Mouse (Mus musculus): ENCODE data around the gene Cacnb1. TPM values are rescaled to one million over a fixed set of nuclear protein-coding genes. Genes with fewer than 3 reads are reported as not detected.

Gene Cacnb1
- polyA plus RNA-seq, 1 experiment from 2014 or later: 1.2 TPM

GRCm38 (mm10) chr11:98057466-98057865 is 34.6 kb upstream of the Cacnb1 start:
- Histone ChIP-seq H3K4me2 (ENCODE audit: low read depth, low read length) (no peak overlapping the region), H3K9ac (ENCODE audit: low read depth, low read length) (no peak overlapping the region), H3K36me3 (ENCODE audit: control insufficient read depth, insufficient read depth) (no peaks in the 10 kb centered on the region), H3K9me3 (replicated peaks; ENCODE audit: control insufficient read depth, low read length) (no peaks in the 10 kb centered on the region), H3K4me3 (ENCODE audit: low read depth, low read length) (no peak overlapping the region), H3K27ac (ENCODE audit: low read length) (no peak overlapping the region), H3K27me3 (ENCODE audit: control insufficient read depth, insufficient read depth, low read depth, low read length) (peaks cover 23% of the 10 kb centered on the region), H3K4me1 (ENCODE audit: control insufficient read depth, low read depth, low read length) (peaks cover 3% of the 10 kb centered on the region)
- 18% methylated on average over 9 of the region's 9 CpGs for WGBS (ENCODE audit: insufficient replicate concordance)
- ATAC-seq (ENCODE audit: low read depth): no peak

DNA sequence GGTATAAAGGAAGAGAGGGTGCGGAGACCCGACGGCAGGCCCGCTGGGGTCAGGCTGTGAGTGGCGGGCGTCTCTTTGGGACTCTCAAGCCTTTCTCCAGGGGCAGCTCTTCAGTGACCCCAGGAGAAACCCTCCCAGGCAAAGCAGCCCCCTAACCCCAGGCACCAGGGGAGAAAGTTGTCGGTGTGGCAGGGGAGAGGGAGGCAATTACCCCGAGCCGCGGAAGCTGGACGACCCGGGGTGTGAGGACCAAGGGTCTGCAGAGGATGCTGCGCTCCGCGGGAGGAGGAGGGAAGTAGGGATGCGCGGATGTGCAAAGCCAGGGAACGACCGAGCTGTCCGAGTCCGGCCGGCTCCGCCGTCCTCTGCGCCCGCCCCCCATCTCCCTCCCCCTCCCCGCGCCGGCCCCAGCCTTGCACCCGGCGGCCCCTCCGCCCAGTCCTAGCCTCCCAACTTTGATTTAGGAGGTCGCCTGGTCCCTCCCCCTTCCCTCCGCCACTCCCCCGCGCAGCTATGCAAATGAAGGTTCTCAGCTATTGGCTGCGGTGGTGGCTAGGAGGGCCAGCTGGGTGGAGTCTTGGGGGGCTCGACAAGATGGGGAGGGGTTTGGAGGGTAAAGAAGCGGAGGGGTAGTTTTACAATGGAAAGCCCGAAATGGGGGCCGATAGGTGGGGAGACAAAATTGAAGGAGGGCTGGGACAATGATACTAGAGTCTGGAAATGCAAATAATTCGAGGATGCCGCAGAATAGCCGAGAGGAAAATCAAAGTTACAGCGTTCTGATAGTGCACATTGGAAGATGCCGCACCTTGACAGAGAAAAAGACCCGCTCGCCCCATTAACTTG is 30.4 kb upstream of the Cacnb1 start, which contains the start of gene Stac2:
Stac2 (minus strand) TSS at position 474 of the 846 bp plus-strand sequence.
- Histone ChIP-seq H3K27ac (ENCODE audit: low read length) (no peak within 1 kb of the TSS), H3K36me3 (ENCODE audit: control insufficient read depth, insufficient read depth) (no peaks in the 10 kb centered on the region), H3K4me1 (ENCODE audit: control insufficient read depth, low read depth, low read length) (peaks cover 7% of the 10 kb centered on the region), H3K9me3 (replicated peaks; ENCODE audit: control insufficient read depth, low read length) (no peaks in the 10 kb centered on the region), H3K4me3 (ENCODE audit: low read depth, low read length) (peak within 1 kb of the TSS; percentile 40), H3K4me2 (ENCODE audit: low read depth, low read length) (peak within 1 kb of the TSS; percentile 46), H3K9ac (ENCODE audit: low read depth, low read length) (no peak within 1 kb of the TSS), H3K27me3 (ENCODE audit: control insufficient read depth, insufficient read depth, low read depth, low read length) (peaks cover 48% of the 10 kb centered on the region)
- 2% methylated on average over 42 of the region's 48 CpGs for WGBS (ENCODE audit: insufficient replicate concordance)
- ATAC-seq (ENCODE audit: low read depth): peak; percentile 62; the same call in 1 of the 2 replicates

DNA sequence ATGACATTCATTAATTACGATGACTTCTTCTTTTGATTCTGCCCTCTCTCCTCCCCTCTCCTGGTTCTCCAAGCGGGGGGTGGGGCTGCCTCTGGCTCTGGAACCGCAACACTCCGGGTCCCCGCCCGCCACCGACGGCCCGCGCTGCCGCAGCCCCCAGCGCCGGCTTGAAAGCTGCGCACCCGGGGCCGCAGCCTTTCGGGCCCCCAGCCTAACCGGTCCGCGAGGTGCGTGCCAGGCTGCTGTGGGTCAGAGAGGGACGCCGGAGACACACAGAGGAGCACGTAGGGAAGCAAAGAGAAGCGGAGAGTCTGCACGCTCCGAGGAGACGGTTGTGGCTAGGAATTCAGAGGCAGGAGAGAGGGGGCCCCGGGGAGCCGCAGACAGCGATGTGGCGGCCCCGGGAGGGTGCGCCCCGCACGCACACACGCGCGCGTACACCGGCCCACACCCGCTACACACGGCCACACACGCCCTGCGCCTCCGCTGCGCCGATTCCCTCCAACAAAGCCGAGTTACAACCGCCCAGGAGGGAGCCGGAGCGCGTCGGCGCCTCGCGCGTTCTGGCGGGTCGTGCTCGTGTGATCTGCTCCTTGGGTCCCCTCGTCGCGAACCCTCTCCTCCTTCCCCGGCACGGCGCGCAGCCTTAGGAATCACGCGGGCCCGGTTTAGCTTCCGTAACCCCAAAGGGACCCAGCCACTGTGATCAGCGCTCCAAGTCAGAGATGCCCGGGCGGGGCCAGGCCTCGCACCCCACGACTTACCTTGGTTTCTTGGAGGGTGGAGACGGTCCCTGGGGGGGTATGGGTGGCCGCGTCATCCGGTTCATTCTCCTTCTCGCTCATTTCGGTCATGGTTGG is 29.5 kb upstream of the Cacnb1 start:
- H3K9ac ChIP-seq (ENCODE audit: low read depth, low read length): no peak overlapping the region
- H3K36me3 ChIP-seq (ENCODE audit: control insufficient read depth, insufficient read depth): no peaks in the 10 kb centered on the region
- no peaks in the 10 kb centered on the region for H3K9me3 ChIP-seq (replicated peaks; ENCODE audit: control insufficient read depth, low read length)
- WGBS (ENCODE audit: insufficient replicate concordance): under 1% methylated on average over 83 of the region's 83 CpGs
- H3K27me3 ChIP-seq (ENCODE audit: control insufficient read depth, insufficient read depth, low read depth, low read length): peaks cover 48% of the 10 kb centered on the region
- H3K4me1 ChIP-seq (ENCODE audit: control insufficient read depth, low read depth, low read length): peaks cover 7% of the 10 kb centered on the region
- H3K4me2 ChIP-seq (ENCODE audit: low read depth, low read length): peak overlapping the region; percentile 46
- peak overlapping the region; percentile 40 for H3K4me3 ChIP-seq (ENCODE audit: low read depth, low read length)
- no peak overlapping the region for H3K27ac ChIP-seq (ENCODE audit: low read length)
- ATAC-seq (ENCODE audit: low read depth): no peak

DNA sequence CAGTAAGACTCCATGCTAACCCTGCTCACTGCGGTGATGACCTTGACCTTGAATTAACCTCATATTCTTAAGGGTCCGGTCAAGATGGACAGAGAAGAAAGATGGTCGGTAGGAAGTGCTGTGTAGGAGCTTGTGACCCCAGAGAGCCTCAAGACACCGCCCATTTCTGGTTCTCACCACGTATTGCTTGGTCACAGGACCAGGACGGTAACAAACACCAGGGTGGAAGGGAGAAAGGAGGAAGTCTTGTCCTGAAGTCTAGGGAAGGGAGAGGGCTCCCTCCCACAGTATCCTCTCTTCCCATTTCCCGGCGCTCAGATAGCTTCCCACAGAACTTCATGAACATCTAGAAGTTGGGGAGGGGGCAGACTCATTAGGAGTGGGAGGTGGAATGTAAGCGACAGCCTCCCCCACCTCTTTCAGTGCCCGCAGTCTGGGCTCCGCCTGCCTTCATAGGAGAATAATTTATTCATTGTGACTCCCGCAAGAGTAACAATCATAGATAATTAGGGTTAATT is 28.8 kb upstream of the Cacnb1 start:
- ATAC-seq (ENCODE audit: low read depth): no peak

GRCm38 (mm10) chr11:98050940-98051339 is 28.1 kb upstream of the Cacnb1 start:
- Histone ChIP-seq H3K4me3 (ENCODE audit: low read depth, low read length) (no peak overlapping the region), H3K27ac (ENCODE audit: low read length) (no peak overlapping the region), H3K4me1 (ENCODE audit: control insufficient read depth, low read depth, low read length) (peaks cover 7% of the 10 kb centered on the region), H3K4me2 (ENCODE audit: low read depth, low read length) (no peak overlapping the region), H3K27me3 (ENCODE audit: control insufficient read depth, insufficient read depth, low read depth, low read length) (peaks cover 48% of the 10 kb centered on the region), H3K36me3 (ENCODE audit: control insufficient read depth, insufficient read depth) (no peaks in the 10 kb centered on the region), H3K9me3 (replicated peaks; ENCODE audit: control insufficient read depth, low read length) (no peaks in the 10 kb centered on the region), H3K9ac (ENCODE audit: low read depth, low read length) (no peak overlapping the region)
- no peak for ATAC-seq (ENCODE audit: low read depth)
- WGBS (ENCODE audit: insufficient replicate concordance): 54% methylated on average over 2 of the region's 2 CpGs

More for the DNA sequence above, 28.8 kb upstream of the Cacnb1 start:
- WGBS (ENCODE audit: insufficient replicate concordance): 7% methylated on average over 12 of the region's 12 CpGs
- H3K4me1 ChIP-seq (ENCODE audit: control insufficient read depth, low read depth, low read length): peaks cover 7% of the 10 kb centered on the region
- H3K9me3 ChIP-seq (replicated peaks; ENCODE audit: control insufficient read depth, low read length): no peaks in the 10 kb centered on the region
- no peak overlapping the region for H3K4me2 ChIP-seq (ENCODE audit: low read depth, low read length)
- H3K27ac ChIP-seq (ENCODE audit: low read length): no peak overlapping the region
- no peak overlapping the region; the same call in 1 of the 2 replicates for H3K4me3 ChIP-seq (ENCODE audit: low read depth, low read length)
- no peak overlapping the region for H3K9ac ChIP-seq (ENCODE audit: low read depth, low read length)
- H3K36me3 ChIP-seq (ENCODE audit: control insufficient read depth, insufficient read depth): no peaks in the 10 kb centered on the region
- peaks cover 48% of the 10 kb centered on the region for H3K27me3 ChIP-seq (ENCODE audit: control insufficient read depth, insufficient read depth, low read depth, low read length)

- no peak overlapping the region for H3K9ac ChIP-seq (ENCODE audit: low read depth, low read length)
- peaks cover 7% of the 10 kb centered on the region for H3K4me1 ChIP-seq (ENCODE audit: control insufficient read depth, low read depth, low read length)
- no peak overlapping the region for H3K27ac ChIP-seq (ENCODE audit: low read length)
- H3K36me3 ChIP-seq (ENCODE audit: control insufficient read depth, insufficient read depth): no peaks in the 10 kb centered on the region
- ATAC-seq (ENCODE audit: low read depth): no peak
- H3K4me3 ChIP-seq (ENCODE audit: low read depth, low read length): no peak overlapping the region
- no peak overlapping the region for H3K4me2 ChIP-seq (ENCODE audit: low read depth, low read length)
- 34% methylated on average over 2 of the region's 2 CpGs for WGBS (ENCODE audit: insufficient replicate concordance)
- H3K27me3 ChIP-seq (ENCODE audit: control insufficient read depth, insufficient read depth, low read depth, low read length): peaks cover 48% of the 10 kb centered on the region
- no peaks in the 10 kb centered on the region for H3K9me3 ChIP-seq (replicated peaks; ENCODE audit: control insufficient read depth, low read length)
Observed at GRCm38 (mm10) chr11:98050520-98050815, 27.6 kb upstream of the Cacnb1 start.

DNA sequence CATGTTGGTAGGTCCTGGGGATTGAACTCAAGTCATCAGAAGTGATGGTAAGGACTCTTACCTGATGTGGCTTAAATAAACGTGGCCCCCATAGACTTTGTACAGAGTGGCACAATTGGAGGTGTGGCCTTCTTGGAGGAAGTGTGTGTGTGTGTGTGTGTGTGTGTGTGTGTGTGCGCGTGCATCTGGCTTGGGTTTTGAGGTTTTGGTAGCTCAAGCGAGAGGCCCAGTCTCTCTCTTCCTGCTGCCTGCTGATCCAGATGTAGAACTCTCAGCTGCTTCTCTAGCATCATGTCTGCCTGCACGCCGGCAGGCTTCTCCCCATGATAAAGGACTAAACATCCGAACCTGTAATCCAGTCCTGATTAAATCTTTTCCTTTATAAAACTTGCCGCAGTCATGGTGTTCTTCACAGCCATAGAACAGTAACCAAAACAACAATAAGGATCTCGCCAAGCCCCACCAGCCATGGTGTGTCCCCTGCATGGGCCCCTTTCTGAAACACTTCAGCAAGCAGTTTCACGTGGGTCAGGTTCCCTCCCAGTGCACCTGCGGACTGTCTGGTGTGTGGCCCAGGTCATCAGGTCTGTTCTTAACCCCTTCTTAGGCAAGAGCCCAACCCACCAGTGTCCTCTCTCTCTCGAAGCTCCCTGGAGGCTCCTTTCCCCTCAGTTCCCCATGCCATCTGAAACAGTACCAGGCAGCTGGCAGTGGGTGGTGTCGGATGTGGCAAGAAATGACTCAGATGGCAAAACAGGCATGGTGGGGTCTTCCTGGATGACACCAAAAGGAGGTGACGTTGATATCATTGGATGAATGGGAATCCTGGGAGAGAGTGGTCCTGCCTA is 27.1 kb upstream of the Cacnb1 start:
- no peaks in the 10 kb centered on the region for H3K9me3 ChIP-seq (replicated peaks; ENCODE audit: control insufficient read depth, low read length)
- no peaks in the 10 kb centered on the region for H3K36me3 ChIP-seq (ENCODE audit: control insufficient read depth, insufficient read depth)
- H3K4me1 ChIP-seq (ENCODE audit: control insufficient read depth, low read depth, low read length): peaks cover 7% of the 10 kb centered on the region
- no peak for ATAC-seq (ENCODE audit: low read depth)
- 26% methylated on average over 14 of the region's 14 CpGs for WGBS (ENCODE audit: insufficient replicate concordance)
- H3K4me2 ChIP-seq (ENCODE audit: low read depth, low read length): no peak overlapping the region
- no peak overlapping the region for H3K9ac ChIP-seq (ENCODE audit: low read depth, low read length)
- H3K4me3 ChIP-seq (ENCODE audit: low read depth, low read length): no peak overlapping the region
- H3K27ac ChIP-seq (ENCODE audit: low read length): no peak overlapping the region
- H3K27me3 ChIP-seq (ENCODE audit: control insufficient read depth, insufficient read depth, low read depth, low read length): peaks cover 45% of the 10 kb centered on the region

DNA sequence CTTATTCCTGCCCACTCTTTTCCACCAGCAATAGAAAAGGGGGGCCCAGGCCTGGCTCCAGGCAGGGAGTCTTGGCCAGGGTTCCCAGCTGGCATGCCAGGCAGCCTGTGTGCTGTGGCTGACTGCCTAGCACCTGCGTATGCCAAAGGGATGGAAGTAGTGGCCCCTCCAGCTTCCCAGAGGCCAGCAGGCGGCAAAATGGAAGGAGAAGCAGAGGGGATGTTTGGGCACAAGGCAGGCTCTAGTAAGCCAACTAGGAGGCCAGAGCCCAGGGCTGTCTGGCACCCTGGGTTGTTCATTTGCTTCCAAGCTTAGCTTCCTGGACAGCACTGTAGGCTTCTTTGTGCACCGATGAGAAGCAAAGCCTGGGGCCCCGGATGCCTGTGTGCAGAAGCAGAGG is 24.9 kb upstream of the Cacnb1 start:
- H3K4me1 ChIP-seq (ENCODE audit: control insufficient read depth, low read depth, low read length): peaks cover 7% of the 10 kb centered on the region
- no peak overlapping the region for H3K9ac ChIP-seq (ENCODE audit: low read depth, low read length)
- H3K27me3 ChIP-seq (ENCODE audit: control insufficient read depth, insufficient read depth, low read depth, low read length): peaks cover 28% of the 10 kb centered on the region
- no peak overlapping the region for H3K4me2 ChIP-seq (ENCODE audit: low read depth, low read length)
- H3K36me3 ChIP-seq (ENCODE audit: control insufficient read depth, insufficient read depth): no peaks in the 10 kb centered on the region
- 64% methylated on average over 4 of the region's 4 CpGs for WGBS (ENCODE audit: insufficient replicate concordance)
- H3K9me3 ChIP-seq (replicated peaks; ENCODE audit: control insufficient read depth, low read length): no peaks in the 10 kb centered on the region
- H3K27ac ChIP-seq (ENCODE audit: low read length): no peak overlapping the region
- ATAC-seq (ENCODE audit: low read depth): no peak
- no peak overlapping the region for H3K4me3 ChIP-seq (ENCODE audit: low read depth, low read length)

Measured in liver, embryonic 16.5 days (tissue).